ENCODE assay signal across 8 mouse cellular contexts in genomic region chr2:119741581-119742411, GRCm38 (mm10). TPM values are rescaled to one million over a fixed set of nuclear protein-coding genes. Genes with fewer than 3 reads are reported as not detected.
A peak's percentile ranks its signal among the peaks of the same experiment; 100 is the strongest.
DNase-seq lines count a peak whose midpoint lies in the region; ATAC-seq lines count a peak whose summit lies in the region.

Gene Itpka, plus strand, starts transcription at chr2:119742337.

- H3K4me2 ChIP-seq in forebrain, embryonic 13.5 days, result peak within 1 kb of the TSS; percentile 98
- H3K4me2 ChIP-seq in hindbrain, embryonic 13.5 days, result peak within 1 kb of the TSS; percentile 96

- no peaks in the 10 kb centered on the region for H3K9me3 ChIP-seq in forebrain, embryonic 13.5 days (replicated peaks)
- no peaks in the 10 kb centered on the region for H3K9me3 ChIP-seq in hindbrain, embryonic 13.5 days

- H3K79me2 ChIP-seq in macrophage (ENCODE audit: inconsistent target), result no peaks in the 10 kb centered on the region

- peak within 1 kb of the TSS; percentile 40 for H3K27ac ChIP-seq in forebrain, embryonic 13.5 days
- H3K27ac ChIP-seq in hindbrain, embryonic 13.5 days, result no peak within 1 kb of the TSS
- H3K27ac ChIP-seq in macrophage, result peak within 1 kb of the TSS; percentile 58

- 0% methylated on average over 36 of the region's 53 CpGs for WGBS in forebrain, embryonic 13.5 days
- WGBS in hindbrain, embryonic 13.5 days, result under 1% methylated on average over 52 of the region's 53 CpGs
- WGBS in macrophage (ENCODE audit: missing documents), result 1% methylated on average over 23 of the region's 53 CpGs

- H3K9ac ChIP-seq in forebrain, embryonic 13.5 days, result peak within 1 kb of the TSS; percentile 66
- peak within 1 kb of the TSS; percentile 58 for H3K9ac ChIP-seq in hindbrain, embryonic 13.5 days

- ATAC-seq in forebrain, embryonic 13.5 days, result peak; percentile 91
- peak; percentile 61 for ATAC-seq in hindbrain, embryonic 13.5 days (ENCODE audit: low FRiP score)

- peaks cover 41% of the 10 kb centered on the region for H3K4me1 ChIP-seq in forebrain, embryonic 13.5 days
- H3K4me1 ChIP-seq in hindbrain, embryonic 13.5 days (replicated peaks), result peaks cover 41% of the 10 kb centered on the region

- H3K36me3 ChIP-seq in forebrain, embryonic 13.5 days (ENCODE audit: poor library complexity, severe bottlenecking), result no peaks in the 10 kb centered on the region
- no peaks in the 10 kb centered on the region for H3K36me3 ChIP-seq in hindbrain, embryonic 13.5 days
- no peaks in the 10 kb centered on the region for H3K36me3 ChIP-seq in macrophage (ENCODE audit: inconsistent target)

- H3K4me3 ChIP-seq in forebrain, embryonic 13.5 days, result peak within 1 kb of the TSS; percentile 61
- peak within 1 kb of the TSS; percentile 55 for H3K4me3 ChIP-seq in hindbrain, embryonic 13.5 days
- peak within 1 kb of the TSS; percentile 60 for H3K4me3 ChIP-seq in macrophage (ENCODE audit: inconsistent target)

- H3K27me3 ChIP-seq in forebrain, embryonic 13.5 days, result peaks cover 46% of the 10 kb centered on the region
- peaks cover 81% of the 10 kb centered on the region for H3K27me3 ChIP-seq in hindbrain, embryonic 13.5 days

- peak; percentile 96 for DNase-seq in ES-CJ7 (ENCODE audit: low read depth, low spot score)
- peak; percentile 35 for DNase-seq in adrenal gland, adult 8-10 months
- no peak for DNase-seq in left cerebral cortex, adult 8-10 months (ENCODE audit: low spot score in 2 of 2)
- peak; percentile 59 for DNase-seq in right cerebral cortex, postnatal 14 days
- DNase-seq in cerebellum, adult 9-11 months, result no peak

RNA-seq across cellular contexts. Expression of gene Itpka, which starts in this region (rescaled TPM):
- total RNA-seq in adrenal gland, adult 8-10 months (2022), result 1 to 10 TPM; 1.5 to 2.0 (median 1.8) TPM
- 0.62 and 0.65 TPM in 2 replicates for polyA plus RNA-seq in forebrain, embryonic 13.5 days (2015; fragmentation: Nextera tagmentation; extraction: Ambion mirVana)
- polyA plus RNA-seq in hindbrain, embryonic 13.5 days (2015; fragmentation: Nextera tagmentation; extraction: Ambion mirVana), result 0.17 and 0.21 TPM in 2 replicates
- total RNA-seq in left cerebral cortex, adult 8-10 months (2022), result 100 to 1,000 TPM; 160 to 178 (median 177) TPM
- 1 to 10 TPM in 1 of 26 experiments, not detected in 25; 1.1 TPM for total RNA-seq in macrophage (2018; cell fraction: chromatin; rRNA removed)
- under 1 TPM in 20 of 26 experiments, not detected in 6; 0.07 to 0.33 (median 0.12) TPM for total RNA-seq in macrophage (2018; cell fraction: cytosol; rRNA removed)
- total RNA-seq in macrophage (2018; cell fraction: nucleus; rRNA removed), result under 1 TPM in 5 of 26 experiments, not detected in 21; 0.23 to 0.92 (median 0.36) TPM
- 0.27 TPM in 1 of 3 replicates, not detected in the others for polyA plus RNA-seq in macrophage (2018)

Comparison
In these comparisons a context has a peak if more than half of its experiments do, and no peak if none do; other contexts are left out.
1. RNA of gene Itpka (total RNA-seq): 160 to 178 TPM in left cerebral cortex, adult 8-10 months; 1.5 to 2.0 TPM in adrenal gland, adult 8-10 months; every median in the first group is over 10 times any median in the second.
2. Peak in ATAC-seq, H3K4me3 ChIP-seq, H3K27ac ChIP-seq, H3K9ac ChIP-seq and H3K4me2 ChIP-seq in forebrain, embryonic 13.5 days; RNA of the gene not detected or under 1 TPM.
3. Peak in ATAC-seq, H3K4me3 ChIP-seq, H3K9ac ChIP-seq and H3K4me2 ChIP-seq in hindbrain, embryonic 13.5 days; RNA of the gene not detected or under 1 TPM.
4. DNase-seq: peak in ES-CJ7 (single experiment), adrenal gland, adult 8-10 months (single experiment) and right cerebral cortex, postnatal 14 days (single experiment); none in left cerebral cortex, adult 8-10 months (0 of 2) and cerebellum, adult 9-11 months (single experiment).
5. Peak in every context shown above with its lines, with median percentiles within 50 percentile points of each other: H3K4me3 ChIP-seq.